11 mouse cellular contexts compared by ENCODE assay signal in the genomic region with DNA sequence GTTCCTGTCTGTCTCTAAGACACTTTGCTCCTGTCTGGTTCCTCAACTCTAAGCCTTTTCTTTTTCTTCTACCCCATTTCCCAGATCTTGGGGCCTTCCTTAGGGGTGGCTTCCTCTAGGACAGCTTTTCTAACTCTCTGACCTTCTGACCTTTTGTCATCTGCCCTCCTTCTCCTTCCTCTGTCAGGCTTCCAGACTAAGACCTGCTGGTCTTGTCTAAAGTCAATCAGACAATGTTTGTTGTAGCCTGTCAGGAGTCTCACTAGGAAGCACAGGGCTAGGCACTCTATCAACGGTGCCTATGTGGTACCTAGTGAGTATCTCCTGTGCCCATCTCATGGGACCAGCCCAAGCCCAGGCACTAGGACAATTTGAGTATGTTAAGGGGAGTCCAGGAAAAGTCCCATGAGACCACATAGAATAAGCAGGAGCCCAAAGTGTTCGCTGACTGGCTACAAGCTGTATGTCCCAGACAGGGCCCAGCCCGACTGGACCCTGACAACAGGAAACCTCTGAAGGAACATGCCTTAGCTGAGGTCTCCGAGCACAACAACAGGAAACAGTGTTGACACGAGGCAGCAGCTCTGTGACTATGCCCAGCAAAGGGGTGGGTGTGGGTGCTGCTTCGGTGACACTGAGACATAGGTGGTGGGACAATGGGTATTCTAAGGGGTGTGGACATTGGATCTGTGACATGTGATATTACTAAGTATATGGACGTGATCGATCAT. TPM values are rescaled to one million over a fixed set of nuclear protein-coding genes. Genes with fewer than 3 reads are reported as not detected.
A peak's percentile ranks its signal among the peaks of the same experiment; 100 is the strongest.
DNase-seq lines count a peak whose midpoint lies in the region; ATAC-seq and TF ChIP-seq lines count a peak whose summit lies in the region.
"Had no signal": no experiment of that assay in that cellular context is flagged by ENCODE, and none has a peak within 500 bp of the region (broad histone marks: within the 10 kb centered on the region; RNA-seq: fewer than 3 reads in every experiment).

No protein-coding gene starts in this region.

- WGBS in forebrain, embryonic 10.5 days, result 91% methylated on average over 8 of the region's 8 CpGs
- 89% methylated on average over 8 of the region's 8 CpGs for WGBS in forebrain, postnatal 0 days

- H3K4me3 ChIP-seq in forebrain, embryonic 10.5 days, result no peak overlapping the region
- H3K4me3 ChIP-seq in forebrain, postnatal 0 days (ENCODE audit: low read depth, low read length), result no peak overlapping the region

- TF ChIP-seq CTCF in forebrain, postnatal 0 days (IDR thresholded peaks at IDR 0.05; ENCODE audit: low read depth), result no peak

- H3K27ac ChIP-seq in forebrain, embryonic 10.5 days, result 0 out of 2 replicates have a peak overlapping the region, but pooled peaks have one; percentile 48
- no peak overlapping the region for H3K27ac ChIP-seq in forebrain, postnatal 0 days (ENCODE audit: low read depth, low read length)

- DNase-seq in forebrain, embryonic 10.5 days (ENCODE audit: extremely low spot score, low spot score), result no peak
- DNase-seq in forebrain, postnatal 0 days, result no peak
- DNase-seq in T-cell, adult 2 months (ENCODE audit: low spot score), result peak; percentile 92
- DNase-seq in kidney, adult 11 months, result peak; percentile 70
- peak; percentile 54 for DNase-seq in lung, postnatal 10 days
- no peak for DNase-seq in embryo, embryonic 10.5 days (ENCODE audit: low spot score)
- DNase-seq in right cerebral cortex, postnatal 25 days, result no peak

- no peak overlapping the region for H3K9ac ChIP-seq in forebrain, postnatal 0 days

- H3K4me2 ChIP-seq in forebrain, postnatal 0 days (ENCODE audit: low read depth), result no peak overlapping the region

- peaks cover 37% of the 10 kb centered on the region for H3K4me1 ChIP-seq in forebrain, embryonic 10.5 days
- peaks cover 14% of the 10 kb centered on the region; the same call in 1 of the 2 replicates for H3K4me1 ChIP-seq in forebrain, postnatal 0 days (ENCODE audit: insufficient read depth)

- no peaks in the 10 kb centered on the region for H3K9me3 ChIP-seq in forebrain, embryonic 10.5 days
- no peaks in the 10 kb centered on the region for H3K9me3 ChIP-seq in forebrain, postnatal 0 days (ENCODE audit: low read length)

- H3K27me3 ChIP-seq in forebrain, embryonic 10.5 days (ENCODE audit: poor library complexity, severe bottlenecking), result no peaks in the 10 kb centered on the region
- no peaks in the 10 kb centered on the region for H3K27me3 ChIP-seq in forebrain, postnatal 0 days (ENCODE audit: insufficient read depth, low read length)

- ATAC-seq in forebrain, postnatal 0 days, result no peak
- ATAC-seq in megakaryocyte-erythroid progenitor cell, adult 5-6 weeks (replicated peaks; ENCODE audit: low FRiP score, low TSS enrichment, poor library complexity, severe bottlenecking), result no peak

- no peaks in the 10 kb centered on the region for H3K36me3 ChIP-seq in forebrain, embryonic 10.5 days (replicated peaks)
- no peaks in the 10 kb centered on the region for H3K36me3 ChIP-seq in forebrain, postnatal 0 days (ENCODE audit: insufficient read depth)

RNA-seq across cellular contexts. Expression of a gene that starts 44.5 kb away (rescaled TPM):
- 16.2 and 16.3 TPM in 2 replicates for polyA plus RNA-seq in forebrain, embryonic 10.5 days (2016; fragmentation: Nextera tagmentation; extraction: Ambion mirVana)
- total RNA-seq in forebrain, postnatal 0 days (2014; rRNA removed), result 94.2 and 104 TPM in 2 replicates
- polyA plus RNA-seq in forebrain, postnatal 0 days (2015; fragmentation: Nextera tagmentation; extraction: Ambion mirVana), result 66.2 and 72.4 TPM in 2 replicates
- 4.7 and 19.4 TPM in 2 replicates for total RNA-seq in megakaryocyte-erythroid progenitor cell, adult 5-6 weeks (2014; fragmentation: Nextera tagmentation)
- 4.5 and 6.0 TPM in 2 replicates for total RNA-seq in megakaryocyte-erythroid progenitor cell, adult 5-6 weeks (2017)

RNA-seq across cellular contexts. Expression of a gene that starts 55.3 kb away (rescaled TPM):
- not detected in 2 replicates for polyA plus RNA-seq in forebrain, embryonic 10.5 days (2016; fragmentation: Nextera tagmentation; extraction: Ambion mirVana)
- not detected in 2 replicates for total RNA-seq in forebrain, postnatal 0 days (2014; rRNA removed)
- polyA plus RNA-seq in forebrain, postnatal 0 days (2015; fragmentation: Nextera tagmentation; extraction: Ambion mirVana), result not detected in 2 replicates
- total RNA-seq in megakaryocyte-erythroid progenitor cell, adult 5-6 weeks (2014; fragmentation: Nextera tagmentation), result not detected in 2 replicates
- total RNA-seq in megakaryocyte-erythroid progenitor cell, adult 5-6 weeks (2017), result not detected in 2 replicates
- polyA plus RNA-seq: C2C12; gonadal fat pad, adult 2 months; neural tube, embryonic 14.5 days had no signal

Comparison
In these comparisons a context has a peak if more than half of its experiments do, and no peak if none do; other contexts are left out.
1. DNase-seq: peak in T-cell, adult 2 months (single experiment), kidney, adult 11 months (single experiment) and lung, postnatal 10 days (single experiment); none in forebrain, embryonic 10.5 days (single experiment), forebrain, postnatal 0 days (single experiment), embryo, embryonic 10.5 days (single experiment) and right cerebral cortex, postnatal 25 days (single experiment).